Mouse (Mus musculus): Measurements from ENCODE around the gene Chst15. TPM values are rescaled to one million over a fixed set of nuclear protein-coding genes. Genes with fewer than 3 reads are reported as not detected.

The Chst15 gene
- total RNA-seq, 2 experiments from 2014 or later = 43.0 to 44.6 TPM

- intact Hi-C loops (cut with DNase I) = no loop called here
- DNase-seq (ENCODE audit: extremely low spot score in 1 of 2, low spot score in 2 of 2) = no peak
- no peak overlapping the region for H3K4me3 ChIP-seq
- H3K27ac ChIP-seq = peak overlapping the region; percentile 44; the same call in 1 of the 2 replicates
- TF ChIP-seq CTCF (IDR thresholded peaks at IDR 0.05) = no peak
Measured at GRCm38 (mm10) chr7:132234250-132234649, 82.8 kb downstream of the Chst15 start.

GRCm38 (mm10) chr7:132233732-132234131, 83.3 kb downstream of the Chst15 start:
- TF ChIP-seq CTCF (IDR thresholded peaks at IDR 0.05) = no peak
- intact Hi-C loops (cut with DNase I) = no loop called here
- Histone ChIP-seq H3K4me3 (no peak overlapping the region), H3K27ac (no peak overlapping the region)
- no peak for DNase-seq (ENCODE audit: extremely low spot score in 1 of 2, low spot score in 2 of 2)

GRCm38 (mm10) chr7:132232937-132233336, 84.1 kb downstream of the Chst15 start:
- intact Hi-C loops (cut with DNase I) = no loop called here
- no peak for DNase-seq (ENCODE audit: extremely low spot score in 1 of 2, low spot score in 2 of 2)

DNA sequence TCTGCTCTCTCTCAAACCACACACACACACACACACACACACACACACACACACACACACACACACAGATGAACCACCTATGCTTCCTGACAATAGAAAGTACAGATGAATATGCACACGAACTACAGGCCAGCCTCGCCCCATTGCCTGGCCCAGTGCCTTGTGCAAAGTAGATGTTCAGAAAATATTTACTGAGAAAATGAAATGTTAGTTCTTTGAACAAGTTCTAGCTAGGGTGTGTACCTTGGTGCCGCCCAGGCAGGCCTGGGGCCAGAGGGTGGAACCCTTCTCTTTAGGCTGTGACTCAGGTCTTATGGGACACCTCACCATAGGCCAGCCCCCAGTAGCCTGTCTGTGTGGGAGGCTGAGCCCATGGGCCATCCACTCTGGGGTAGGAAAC, 85.6 kb downstream of the Chst15 start:
- Histone ChIP-seq H3K27ac (no peak overlapping the region), H3K4me3 (no peak overlapping the region)
- no peak for DNase-seq (ENCODE audit: extremely low spot score in 1 of 2, low spot score in 2 of 2)
- TF ChIP-seq CTCF (IDR thresholded peaks at IDR 0.05) = no peak
- intact Hi-C loops (cut with DNase I) = no loop called here

More at GRCm38 (mm10) chr7:132232937-132233336, 84.1 kb downstream of the Chst15 start:
- Histone ChIP-seq H3K4me3 (no peak overlapping the region), H3K27ac (no peak overlapping the region)
- no peak for TF ChIP-seq CTCF (IDR thresholded peaks at IDR 0.05)

DNA sequence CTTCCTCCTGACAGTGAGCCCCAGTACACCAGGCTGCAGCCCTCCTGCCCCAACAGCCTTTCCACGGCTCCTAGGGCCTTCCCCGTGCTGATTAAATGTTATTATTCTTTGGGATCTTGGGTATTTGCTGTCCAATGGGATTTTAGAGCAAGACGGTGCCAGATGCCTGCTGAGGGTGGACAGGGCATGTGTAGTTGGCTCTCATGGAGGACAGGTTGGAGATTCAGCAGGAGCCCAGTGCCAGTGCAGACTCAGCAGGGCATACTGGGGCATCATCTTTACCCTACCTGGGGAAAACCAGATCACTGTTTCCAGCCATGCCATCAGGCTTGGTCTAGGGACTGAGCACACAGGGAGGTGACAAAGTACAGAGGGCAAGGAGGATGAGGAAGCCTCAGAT, 86.1 kb downstream of the Chst15 start:
- Histone ChIP-seq H3K27ac (no peak overlapping the region), H3K4me3 (no peak overlapping the region)
- DNase-seq (ENCODE audit: extremely low spot score in 1 of 2, low spot score in 2 of 2) = no peak
- intact Hi-C loops (cut with DNase I) = no loop called here
- no peak for TF ChIP-seq CTCF (IDR thresholded peaks at IDR 0.05)

DNA sequence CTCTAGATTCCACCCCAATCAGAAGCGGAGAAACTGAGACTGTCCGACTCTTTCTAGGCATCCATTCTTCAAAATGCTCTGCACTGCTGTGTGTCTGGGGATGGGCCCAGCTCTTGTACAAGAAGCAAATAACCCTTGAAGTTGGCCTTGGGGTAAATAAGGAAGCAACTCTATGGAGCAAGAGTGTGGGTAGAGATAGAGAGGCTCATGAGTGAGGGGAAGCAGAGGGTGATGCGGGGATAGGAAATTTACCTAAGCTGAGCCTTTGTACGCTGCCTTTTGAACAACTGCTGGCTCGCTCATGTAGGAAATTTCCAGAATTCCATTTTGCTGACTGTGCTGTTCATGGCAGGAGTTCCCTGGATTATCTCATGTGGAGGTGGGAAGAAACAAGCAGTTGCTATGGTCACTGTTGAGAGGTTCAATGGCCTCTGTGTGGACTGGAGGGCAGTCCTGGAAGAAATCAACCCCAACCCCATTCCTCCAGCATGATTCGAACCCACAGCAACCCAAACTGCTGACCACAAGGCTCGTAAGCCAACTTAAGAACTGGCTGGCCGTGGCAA, 89.9 kb downstream of the Chst15 start:
- no peak for TF ChIP-seq CTCF (IDR thresholded peaks at IDR 0.05)
- intact Hi-C loops (cut with DNase I) = loop anchor here (2.0 to 5.0 kb wide), 2 partner anchors 90 to 410 kb away; partner anchors contain the start of gene Chst15
- DNase-seq (ENCODE audit: extremely low spot score in 1 of 2, low spot score in 2 of 2) = no peak
- no peak overlapping the region for H3K4me3 ChIP-seq
- no peak overlapping the region for H3K27ac ChIP-seq

- peak; percentile 96 for TF ChIP-seq CTCF (IDR thresholded peaks at IDR 0.05)
- no peak overlapping the region for H3K4me3 ChIP-seq
- no peak overlapping the region for H3K27ac ChIP-seq
- intact Hi-C loops (cut with DNase I) = loop anchor here (1.0 to 5.0 kb wide), 4 partner anchors 90 to 411 kb away; partner anchors contain the start of gene Chst15
- peak; percentile 82 to 88 for DNase-seq (ENCODE audit: extremely low spot score in 1 of 2, low spot score in 2 of 2)
Measured at GRCm38 (mm10) chr7:132226379-132227074, 90.5 kb downstream of the Chst15 start.

DNA sequence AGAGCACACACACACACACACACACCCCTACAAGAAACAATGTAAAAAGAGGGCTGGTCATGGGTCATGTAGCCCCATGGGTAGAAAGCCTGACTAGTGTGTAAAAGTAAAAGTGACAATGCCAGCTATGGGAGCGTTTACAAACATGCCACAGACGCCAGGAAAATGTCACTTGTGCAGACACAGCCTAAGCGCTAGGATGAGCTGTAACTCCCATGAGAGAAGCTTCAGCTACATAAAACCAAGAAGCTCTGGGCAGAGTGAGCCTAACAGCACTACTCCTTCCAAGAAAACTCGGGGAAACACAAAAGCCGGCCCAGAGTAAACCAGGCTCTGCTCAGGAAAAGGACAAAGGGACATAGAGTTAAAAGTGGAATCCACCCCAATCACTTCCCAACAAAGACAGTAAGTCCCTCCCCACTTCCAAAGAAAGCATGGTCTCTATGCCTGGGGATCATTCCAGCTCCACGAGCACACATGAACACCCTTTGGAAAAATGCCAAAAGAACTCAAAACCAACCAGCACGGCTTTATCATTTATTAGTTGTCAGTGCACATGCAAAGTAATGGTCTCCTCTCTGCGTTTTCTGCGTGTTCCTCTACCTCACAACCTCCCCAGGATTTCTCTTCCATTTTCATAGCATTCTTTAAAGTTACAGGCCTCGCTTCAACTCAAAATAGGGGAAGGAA, 93.4 kb downstream of the Chst15 start:
- no peak overlapping the region for H3K4me3 ChIP-seq
- TF ChIP-seq CTCF (IDR thresholded peaks at IDR 0.05) = no peak
- no peak for DNase-seq (ENCODE audit: extremely low spot score in 1 of 2, low spot score in 2 of 2)
- H3K27ac ChIP-seq = no peak overlapping the region
- intact Hi-C loops (cut with DNase I) = no loop called here

DNA sequence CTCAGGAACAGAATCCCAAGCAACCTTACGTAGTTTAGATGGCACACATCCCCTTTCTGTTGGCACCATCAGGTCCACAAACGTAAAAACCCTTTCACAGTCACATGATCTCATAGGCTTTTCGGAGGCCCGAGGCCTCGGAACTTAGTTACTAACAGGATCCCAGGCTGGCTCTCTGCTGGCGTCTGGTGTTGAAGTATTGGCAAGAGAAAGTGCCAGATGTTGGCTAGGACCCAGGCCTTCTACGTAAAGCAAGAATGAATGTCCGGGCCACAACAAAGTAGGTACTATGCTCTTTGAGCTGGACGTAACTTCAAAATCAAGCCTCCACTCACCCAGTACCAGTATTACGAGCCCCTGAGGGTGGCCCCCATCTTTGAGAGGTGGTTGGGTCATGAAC, 103.0 kb downstream of the Chst15 start:
- H3K4me3 ChIP-seq = no peak overlapping the region
- intact Hi-C loops (cut with DNase I) = loop anchor here (10.0 kb wide), 1 partner anchor 669 kb away; the partner anchor contains the start of genes Hmx2 and Hmx3
- TF ChIP-seq CTCF (IDR thresholded peaks at IDR 0.05) = no peak
- H3K27ac ChIP-seq = no peak overlapping the region
- DNase-seq (ENCODE audit: extremely low spot score in 1 of 2, low spot score in 2 of 2) = no peak

GRCm38 (mm10) chr7:132213460-132213859, 103.6 kb downstream of the Chst15 start:
- Histone ChIP-seq H3K4me3 (no peak overlapping the region), H3K27ac (no peak overlapping the region)
- intact Hi-C loops (cut with DNase I) = loop anchor here (1.0 to 10.0 kb wide), 4 partner anchors 239 to 669 kb away; partner anchors contain the start of genes Gpr26, Hmx2 and Hmx3
- peak; percentile 86 for TF ChIP-seq CTCF (IDR thresholded peaks at IDR 0.05)
- peak; percentile 77 to 83 for DNase-seq (ENCODE audit: extremely low spot score in 1 of 2, low spot score in 2 of 2)

DNA sequence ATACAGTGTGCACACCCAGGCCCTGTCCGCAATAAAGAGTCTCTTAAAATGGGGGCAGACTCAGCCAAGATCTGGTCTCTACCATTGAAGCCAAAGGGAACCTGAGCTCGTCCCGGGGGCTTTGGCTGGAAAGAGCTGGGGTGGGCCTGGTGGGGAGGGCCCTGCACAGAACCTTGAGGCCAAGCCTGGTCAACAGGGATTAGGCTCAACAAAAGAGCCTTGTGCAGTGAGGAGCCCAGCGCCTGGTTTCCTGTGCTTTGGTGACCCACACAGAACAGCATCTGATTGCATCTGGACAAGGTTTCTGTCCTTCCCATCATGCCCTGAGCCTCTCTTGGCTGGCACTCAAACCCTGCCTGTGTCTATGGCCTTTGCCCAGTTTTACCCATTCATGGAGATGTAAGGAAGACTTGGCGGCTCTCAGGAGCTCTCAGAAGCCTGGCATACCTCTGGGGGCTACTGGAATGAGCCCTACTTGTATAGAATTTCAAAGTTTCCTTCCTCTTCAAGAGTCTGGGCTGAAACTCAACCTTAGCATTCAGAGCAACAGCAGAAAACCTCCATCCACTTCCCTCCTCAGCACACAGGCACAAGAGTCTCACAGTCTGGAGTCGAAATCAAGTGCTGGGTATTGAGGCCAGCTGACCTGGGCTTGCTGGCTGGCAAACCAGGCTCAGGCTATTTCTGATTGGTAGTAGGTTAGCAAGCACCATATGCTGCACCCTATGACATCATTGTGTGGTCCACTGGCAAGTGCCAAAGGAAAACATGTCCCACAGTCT, 104.9 kb downstream of the Chst15 start:
- intact Hi-C loops (cut with DNase I) = loop anchor here (2.0 to 10.0 kb wide), 3 partner anchors 237 to 667 kb away; partner anchors contain the start of genes Gpr26, Hmx2 and Hmx3
- TF ChIP-seq CTCF (IDR thresholded peaks at IDR 0.05) = no peak
- H3K27ac ChIP-seq = 0 out of 2 replicates have a peak overlapping the region, but pooled peaks have one; percentile 56
- peak in 1 of 2 experiments; percentile 23 for DNase-seq (ENCODE audit: extremely low spot score in 1 of 2, low spot score in 2 of 2)
- H3K4me3 ChIP-seq = no peak overlapping the region
